Mouse (Mus musculus) ES-E14 (cell line): ENCODE data around the gene Plxdc2. TPM values are rescaled to one million over a fixed set of nuclear protein-coding genes. Genes with fewer than 3 reads are reported as not detected.

ENCODE experiments used
- DNase-seq: peaks from one replicate; pipeline ENCODE4 v3.0.0-alpha.2; 2013; ENCODE audit warnings: low read depth, low spot score
- H3K27ac ChIP-seq: 2 replicates; pipeline ENCODE4 v1.5.1; 2012; ENCODE audit warnings: low read depth, mild to moderate bottlenecking, low read length, moderate library complexity, mixed read lengths; ENCODE audit not compliant: poor library complexity, insufficient read depth, severe bottlenecking
- H3K36me3 ChIP-seq: 2 replicates; pipeline ENCODE4 v1.6.1; 2012; ENCODE audit warnings: mild to moderate bottlenecking, low read length, moderate library complexity, mixed read lengths; ENCODE audit not compliant: control insufficient read depth, poor library complexity, insufficient read depth, severe bottlenecking
- H3K4me1 ChIP-seq, 2 experiments: fragments of 150-350 bp in 1 of 2; sonication (generic) in 1 of 2; 2 replicates each; pipeline ENCODE4 v1.6.1; 2012; ENCODE audit warnings: low read length in 2 of 2, mild to moderate bottlenecking in 1 of 2, mixed read lengths in 1 of 2; ENCODE audit not compliant: control insufficient read depth in 2 of 2, insufficient read depth in 2 of 2, poor library complexity in 1 of 2
- H3K4me3 ChIP-seq, 2 experiments: fragments of 150-350 bp in 1 of 2; sonication (generic) in 1 of 2; 2 replicates each; pipeline ENCODE4 v1.5.1; 2012; ENCODE audit warnings: low read length in 2 of 2, low read depth in 1 of 2, mild to moderate bottlenecking in 1 of 2, mixed read lengths in 1 of 2; ENCODE audit not compliant: insufficient read depth in 1 of 2, poor library complexity in 1 of 2, severe bottlenecking in 1 of 2
- H3K9ac ChIP-seq: 2 replicates; pipeline ENCODE4 v1.6.1; 2012; ENCODE audit warnings: low read depth, mild to moderate bottlenecking, low read length, mixed read lengths; ENCODE audit not compliant: poor library complexity, insufficient read depth, severe bottlenecking
- H3K9me3 ChIP-seq: fragments of 150-350 bp; sonication (generic); 2 replicates; pipeline ENCODE4 v1.6.1; 2012; ENCODE audit warnings: low read depth, mild to moderate bottlenecking, low read length; ENCODE audit not compliant: control insufficient read depth, insufficient read depth
- CHD2 ChIP-seq: IDR thresholded peaks from 2 replicates; pipeline ENCODE4 v1.6.1; 2014; ENCODE audit warnings: mild to moderate bottlenecking, low read depth, low read length, inconsistent platforms
- HCFC1 ChIP-seq: IDR thresholded peaks from 2 replicates; pipeline ENCODE4 v1.6.1; 2012; ENCODE audit warnings: low read length, inconsistent platforms, borderline replicate concordance; ENCODE audit not compliant: insufficient read depth
- MAFK ChIP-seq: IDR thresholded peaks from 2 replicates; pipeline ENCODE4 v1.6.1; 2014; ENCODE audit warnings: mild to moderate bottlenecking, low read depth, low read length, inconsistent platforms; ENCODE audit not compliant: insufficient read depth
- ZC3H11A ChIP-seq: IDR thresholded peaks from 2 replicates; pipeline ENCODE4 v1.6.1; 2012; ENCODE audit warnings: low read depth, mild to moderate bottlenecking, inconsistent platforms, low read length, borderline replicate concordance
- ZNF384 ChIP-seq: IDR thresholded peaks from 2 replicates; pipeline ENCODE4 v1.6.1; 2012; ENCODE audit warnings: low read depth, low read length, inconsistent platforms
- in situ Hi-C, 2 experiments: fragments of 600-800 bp; cut with MboI; formaldehyde crosslinking; loops; one replicate each; pipeline ENCODE4 v1.15.1; 2025; ENCODE audit warnings: low sequenced_read_pairs in 2 of 2, inconsistent platforms in 1 of 2; ENCODE audit not compliant: unreplicated experiment in 2 of 2
- total RNA-seq: library from RNA; depleted of rRNA; stranded (reverse); fragments of 300-350 nt; gene quantifications from 2 replicates; pipeline ENCODE4 v1.2.3, GENCODE M21; 2012

Gene Plxdc2
- total RNA-seq, 1 experiment: 11.7 TPM

DNA sequence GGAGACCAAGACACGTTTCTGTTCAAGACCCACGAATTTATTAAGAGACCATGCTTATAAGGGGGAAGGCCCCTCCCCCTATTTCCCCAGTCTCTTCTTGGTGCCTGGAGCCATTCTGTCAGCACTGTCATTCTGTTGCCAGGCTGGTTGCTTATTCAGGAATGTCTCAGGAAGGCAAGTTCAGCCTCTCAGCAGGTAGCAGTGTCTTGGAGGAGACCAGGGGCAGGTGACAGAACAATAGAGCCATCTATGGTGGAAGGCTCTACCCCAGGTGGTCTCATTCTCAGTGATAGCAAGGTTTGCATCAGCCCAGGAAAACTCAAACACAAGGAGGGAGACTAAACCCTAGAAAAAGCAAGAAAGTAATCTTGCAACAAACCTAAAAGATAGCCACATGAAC, 11.5 kb upstream of the Plxdc2 start:
- Histone ChIP-seq H3K9ac (no peak overlapping the region), H3K36me3 (peaks cover 2% of the 10 kb centered on the region; the same call in 1 of the 2 replicates), H3K27ac (no peak overlapping the region), H3K9me3 (no peaks in the 10 kb centered on the region), H3K4me1 (no peaks in the 10 kb centered on the region), H3K4me3 (no peak overlapping the region)
- in situ Hi-C loops: no loop called here
- DNase-seq: peak; percentile 41
- TF ChIP-seq ZNF384 (no peak), HCFC1 (no peak), CHD2 (no peak), ZC3H11A (no peak), MAFK (no peak)

DNA sequence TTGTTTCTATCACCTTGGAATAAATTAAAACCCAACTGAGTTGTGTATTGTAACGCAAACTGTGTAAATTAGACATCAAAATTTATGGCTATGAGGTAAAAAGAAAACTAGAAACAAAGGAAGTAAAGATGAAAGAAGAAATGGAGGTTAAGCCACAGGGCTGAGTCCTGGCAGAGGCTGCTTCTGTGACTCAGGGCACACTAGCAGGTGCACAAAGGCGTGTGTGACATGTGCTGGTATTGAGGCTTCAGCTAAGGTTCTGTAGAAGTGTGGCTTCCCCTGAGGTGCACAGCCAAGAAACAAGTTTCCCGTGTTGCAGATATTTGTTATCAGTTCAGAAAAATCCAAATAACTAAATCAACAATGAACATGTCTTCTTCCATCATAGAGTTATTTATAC, 5.0 kb upstream of the Plxdc2 start:
- Histone ChIP-seq H3K27ac (no peak overlapping the region), H3K36me3 (no peaks in the 10 kb centered on the region), H3K4me1 (peaks cover 0 to 2% of the 10 kb centered on the region in 2 experiments; a peak in 1 of 4 replicates), H3K9me3 (no peaks in the 10 kb centered on the region), H3K4me3 (no peak overlapping the region), H3K9ac (no peak overlapping the region)
- TF ChIP-seq ZC3H11A (no peak), ZNF384 (no peak), MAFK (no peak), HCFC1 (no peak), CHD2 (no peak)
- no peak for DNase-seq
- in situ Hi-C loops: no loop called here

DNA sequence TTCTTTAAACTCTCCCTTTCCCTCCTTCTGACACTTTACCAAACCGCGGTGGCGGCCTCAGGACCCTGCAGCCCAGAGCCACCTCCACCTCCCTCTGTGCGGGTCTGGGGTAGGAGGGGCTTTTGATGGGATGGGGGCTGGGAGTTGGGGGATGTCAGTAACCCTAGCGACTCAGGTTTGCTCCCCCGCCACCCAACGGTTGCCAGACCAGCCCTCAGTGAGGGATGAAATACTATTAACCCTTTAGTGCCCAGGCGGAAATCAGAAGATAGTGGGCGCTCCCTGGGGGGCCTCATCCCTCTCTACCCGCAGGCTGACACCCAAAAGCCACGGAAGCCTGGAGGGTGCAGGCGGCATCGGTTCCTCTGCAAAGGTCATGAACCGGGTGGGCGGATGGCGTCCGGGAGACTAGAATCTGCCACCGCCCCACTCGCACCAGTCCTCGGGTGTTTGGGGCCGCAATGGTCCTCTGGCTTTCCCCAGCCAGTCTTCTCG, 446 bp upstream of the Plxdc2 start:
- Histone ChIP-seq H3K4me1 (peaks cover 0 to 2% of the 10 kb centered on the region in 2 experiments; a peak in 1 of 4 replicates), H3K4me3 (peak overlapping the region; percentile 78 to 88), H3K9me3 (no peaks in the 10 kb centered on the region), H3K36me3 (no peaks in the 10 kb centered on the region), H3K27ac (peak overlapping the region; percentile 50), H3K9ac (peak overlapping the region; percentile 77)
- TF ChIP-seq ZNF384: no peak
- 0 out of 2 replicates have a peak, but pooled peaks have one; percentile 3 for TF ChIP-seq ZC3H11A
- no peak for TF ChIP-seq HCFC1
- no peak for TF ChIP-seq CHD2
- TF ChIP-seq MAFK: no peak
- DNase-seq: peak; percentile 62
- in situ Hi-C loops: no loop called here

DNA sequence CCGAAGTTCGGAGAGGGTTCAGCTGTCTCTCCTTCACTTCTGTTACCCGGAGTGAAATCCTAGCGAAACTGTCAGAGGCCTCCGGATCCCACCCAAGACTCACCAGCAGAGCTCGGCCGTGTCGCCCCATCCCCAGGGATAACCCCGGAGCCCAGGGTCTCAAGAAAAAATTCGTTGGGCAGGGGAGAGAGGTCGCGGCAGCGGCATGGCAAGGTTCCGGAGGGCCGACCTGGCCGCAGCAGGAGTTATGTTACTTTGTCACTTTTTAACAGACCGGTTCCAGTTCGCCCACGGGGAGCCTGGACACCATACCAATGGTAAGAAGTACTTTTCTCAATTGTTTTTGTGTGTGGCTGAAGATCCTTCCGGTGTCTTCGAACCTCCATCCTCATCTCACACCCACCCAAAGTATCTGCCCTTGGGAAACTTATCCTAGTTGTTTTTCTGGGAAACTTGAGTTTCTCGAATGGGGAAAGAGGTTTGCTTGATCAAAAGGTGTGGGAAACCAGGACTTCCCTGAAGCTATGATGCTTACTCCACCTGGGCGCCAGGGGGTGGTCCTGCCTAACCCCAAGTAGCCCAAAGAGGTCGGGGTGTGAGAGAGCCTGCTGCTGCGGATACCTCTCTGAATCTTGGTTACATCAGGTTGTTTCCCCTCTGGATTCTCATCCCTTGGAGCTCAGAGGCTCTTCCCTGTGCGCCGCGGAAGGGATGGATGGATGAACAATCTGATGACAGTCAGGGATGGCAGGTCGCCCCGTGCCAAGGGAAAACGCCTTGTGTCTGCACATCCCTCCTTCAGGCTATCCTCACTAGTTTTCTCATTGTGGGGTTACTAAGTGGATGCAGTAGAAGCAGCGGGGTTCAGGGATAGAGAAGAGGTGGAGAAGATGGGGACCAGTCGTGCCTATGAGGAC, 1.1 kb downstream of the Plxdc2 start:
- in situ Hi-C loops: no loop called here
- Histone ChIP-seq H3K9me3 (no peaks in the 10 kb centered on the region), H3K36me3 (no peaks in the 10 kb centered on the region), H3K4me3 (peak overlapping the region; percentile 78 to 88), H3K27ac (peak overlapping the region; percentile 50; the same call in 1 of the 2 replicates), H3K9ac (peak overlapping the region; percentile 77), H3K4me1 (peaks cover 0 to 2% of the 10 kb centered on the region in 2 experiments; a peak in 1 of 4 replicates)
- TF ChIP-seq CHD2: no peak
- TF ChIP-seq MAFK: no peak
- TF ChIP-seq HCFC1: no peak
- TF ChIP-seq ZNF384: no peak
- no peak for TF ChIP-seq ZC3H11A
- peak; percentile 13 for DNase-seq
